Mouse (Mus musculus) gastrocnemius, adult 8-10 months (tissue): Measurements from ENCODE around the gene Dlg2. TPM values are rescaled to one million over a fixed set of nuclear protein-coding genes. Genes with fewer than 3 reads are reported as not detected.

Experiments
- DNase-seq, 2 experiments: peaks; one replicate each; pipeline ENCODE4 v3.0.0; 2022; ENCODE audit warnings: low spot score in 2 of 2
- total RNA-seq, 4 experiments: library from RNA; stranded (reverse); gene quantifications; 2 replicates each; pipeline ENCODE4 v1.2.4; 2022

Gene Dlg2
- total RNA-seq, 4 experiments from 2014 or later = 0.21 to 0.94 (median 0.48) TPM

DNA sequence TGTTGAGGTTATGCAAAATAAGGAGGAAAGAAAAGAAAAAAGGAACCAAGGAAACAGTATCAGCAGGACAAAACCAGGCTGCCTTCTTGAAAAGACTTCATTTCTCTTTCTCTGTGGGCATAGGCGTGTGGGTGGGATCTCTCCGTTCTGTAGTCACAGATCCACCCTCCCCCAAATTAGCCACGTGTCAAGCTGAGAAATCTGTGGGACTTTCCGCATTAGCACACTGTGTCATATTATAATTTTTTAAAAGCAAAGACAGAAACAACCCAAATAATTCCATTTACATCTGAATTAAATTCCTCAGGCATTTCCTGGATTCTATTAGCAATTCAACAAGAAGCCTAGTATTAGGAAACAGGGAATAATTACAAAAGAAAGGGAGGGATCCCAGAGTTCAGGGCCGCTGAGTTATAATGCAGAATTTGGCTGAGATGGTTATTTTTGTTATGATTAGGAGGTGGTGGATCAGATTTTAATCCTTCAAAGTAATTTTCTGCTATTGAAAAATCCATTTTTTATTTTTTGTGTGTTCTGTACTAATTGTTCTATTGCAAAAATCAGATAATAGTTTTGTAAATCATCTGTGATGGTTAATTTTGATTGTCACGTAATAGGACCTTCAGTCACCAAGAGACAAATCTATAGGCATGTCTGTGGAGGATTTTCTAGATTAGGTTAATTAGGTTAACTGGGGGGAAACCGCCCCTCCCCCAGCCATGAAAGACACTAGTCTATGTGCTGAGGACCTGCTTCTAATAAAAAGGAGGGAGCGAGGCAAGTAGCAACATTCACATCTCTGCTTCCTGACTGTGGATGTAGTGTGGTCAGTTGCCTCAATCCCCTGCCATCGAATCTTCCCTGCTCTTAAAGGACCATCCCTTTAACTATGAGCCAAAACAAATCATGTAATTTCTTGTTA is 63.3 kb downstream of the Dlg2 start:
- DNase-seq = no peak

DNA sequence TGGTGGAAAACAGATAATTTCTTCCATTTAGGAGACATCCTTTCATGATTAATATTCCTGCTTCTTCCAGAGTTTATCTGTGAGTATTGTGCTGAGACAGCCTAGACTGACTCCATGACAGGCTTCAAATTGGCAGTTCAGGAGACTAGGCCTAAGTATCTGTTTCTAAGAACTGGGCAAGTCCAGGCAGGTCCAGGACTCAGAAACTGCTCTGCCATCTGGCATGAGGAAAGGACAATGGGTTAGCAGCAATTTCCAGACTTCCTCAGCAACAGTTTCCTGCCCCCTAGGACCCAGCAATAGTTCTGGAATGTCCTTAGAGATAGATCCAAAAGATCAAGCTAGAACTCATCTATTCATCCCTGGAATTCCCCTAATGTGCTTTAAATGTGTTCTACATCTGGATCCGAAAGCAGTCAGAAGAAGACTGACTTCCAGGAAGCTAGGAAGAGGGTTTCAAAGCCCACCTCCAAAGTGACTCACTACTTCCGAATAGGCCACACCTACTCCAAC is 64.4 kb downstream of the Dlg2 start:
- DNase-seq = no peak

DNA sequence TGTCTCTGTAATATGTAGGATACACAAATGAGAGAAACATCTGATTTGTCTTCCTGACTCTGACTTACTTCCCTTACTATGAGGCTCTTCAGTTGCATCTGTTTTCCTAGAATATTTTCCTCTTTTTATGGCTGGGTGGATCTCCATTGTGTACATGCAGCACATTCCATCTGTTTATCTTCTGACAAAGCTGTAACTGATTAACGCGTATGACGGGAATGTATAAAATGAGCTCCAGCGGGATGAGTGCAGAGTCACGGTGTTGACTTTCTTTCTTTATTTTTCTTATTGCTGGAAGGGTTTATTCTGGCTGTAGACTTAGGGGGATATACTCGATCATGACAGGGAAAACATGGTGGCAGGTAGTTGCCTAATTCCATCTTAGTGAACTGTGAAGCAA is 76.9 kb downstream of the Dlg2 start:
- DNase-seq = no peak

DNA sequence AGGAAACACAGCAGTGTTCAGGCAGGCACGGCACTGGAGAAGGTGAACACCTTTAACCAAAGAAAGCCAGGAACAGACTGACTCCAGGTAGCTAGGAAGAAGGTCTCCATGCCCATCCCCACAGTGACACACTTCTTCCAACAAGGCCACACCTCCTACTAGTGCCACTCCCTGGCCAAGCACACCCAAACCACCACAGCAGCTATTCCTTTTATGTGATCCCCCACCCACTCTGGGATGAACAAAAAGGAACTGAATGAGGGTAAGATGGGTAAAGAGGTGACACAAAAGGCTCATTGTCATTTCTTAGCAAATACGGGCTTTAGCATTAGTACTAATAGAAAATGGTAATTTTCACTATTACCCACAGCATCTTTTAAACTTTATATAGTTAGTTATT is 77.9 kb downstream of the Dlg2 start:
- no peak for DNase-seq

DNA sequence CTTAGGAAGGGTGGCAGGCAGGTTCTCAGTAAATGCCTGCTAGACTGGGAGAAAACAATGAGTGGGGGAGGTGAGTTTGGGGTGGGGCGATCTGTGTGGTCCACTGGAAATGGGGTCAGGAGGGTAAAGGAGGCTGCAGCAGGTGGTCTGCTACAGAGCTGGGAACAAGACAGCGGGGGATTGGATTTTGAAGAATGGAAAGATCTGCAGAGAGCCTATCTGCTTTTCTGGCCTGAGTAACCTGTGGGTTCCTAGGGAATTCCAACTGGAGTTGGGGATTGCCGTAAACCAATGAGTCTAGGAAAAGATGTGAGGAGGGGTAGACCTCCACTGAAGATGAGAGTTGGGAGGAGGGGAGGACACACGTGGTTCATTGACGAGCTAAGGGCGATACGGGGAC is 92.7 kb downstream of the Dlg2 start:
- DNase-seq = no peak

DNA sequence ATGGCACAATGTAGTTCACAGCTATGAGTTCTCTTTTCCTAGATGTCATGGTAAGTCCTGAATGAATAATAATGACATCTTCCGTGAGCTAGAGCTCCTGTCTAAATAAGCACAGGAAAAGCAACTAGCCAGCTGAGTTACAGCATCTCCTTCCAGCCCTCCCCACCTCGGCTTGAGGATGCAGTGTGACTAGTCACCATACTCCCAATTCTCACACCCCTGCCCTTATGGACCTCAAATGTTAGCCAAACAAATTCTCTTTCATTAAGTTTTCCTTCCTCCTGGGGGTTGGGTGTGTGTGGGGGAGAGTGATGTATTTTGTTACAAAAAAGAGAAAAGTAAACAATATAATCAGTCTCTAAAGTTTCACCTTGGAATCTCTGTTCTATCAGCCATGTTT is 111.3 kb downstream of the Dlg2 start:
- DNase-seq = no peak

DNA sequence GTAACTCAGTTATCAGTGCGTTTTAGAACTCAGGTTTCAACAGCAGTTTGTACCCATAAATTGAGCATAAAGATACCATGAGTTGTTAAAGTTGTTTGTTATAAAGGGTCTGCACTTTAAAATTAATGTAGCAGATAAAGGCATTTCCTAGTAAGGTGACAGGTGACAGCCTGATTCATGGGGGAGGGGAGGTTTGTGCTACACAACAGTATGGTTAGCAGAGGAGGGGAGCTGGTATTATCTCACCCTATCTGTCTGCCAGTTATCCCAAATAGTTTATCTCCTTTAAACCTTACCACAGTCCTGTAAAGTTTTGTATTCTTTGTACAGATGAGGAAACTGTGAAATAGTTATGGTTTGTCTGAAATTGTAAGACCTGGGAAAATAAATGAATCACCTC is 111.8 kb downstream of the Dlg2 start:
- DNase-seq = no peak

DNA sequence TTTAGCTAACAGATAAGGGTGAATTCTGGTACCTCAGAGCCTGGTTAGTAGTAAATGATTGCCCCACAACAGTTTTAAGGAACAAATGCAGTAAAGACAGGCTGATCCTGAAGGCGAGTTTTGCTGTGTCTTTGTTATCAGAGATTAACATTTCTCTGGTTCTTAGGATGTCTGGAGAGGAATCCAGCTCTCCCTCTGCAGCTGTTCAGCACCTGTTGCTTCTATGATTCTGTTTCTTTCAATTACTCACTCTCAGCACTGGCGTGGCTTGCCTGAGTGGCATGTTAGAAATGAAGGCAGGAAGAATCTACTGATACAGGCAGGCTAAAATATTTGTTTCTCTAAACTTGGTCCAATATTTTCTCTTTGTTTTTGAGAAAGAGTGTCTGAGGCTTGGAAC is 133.3 kb downstream of the Dlg2 start:
- no peak for DNase-seq

DNA sequence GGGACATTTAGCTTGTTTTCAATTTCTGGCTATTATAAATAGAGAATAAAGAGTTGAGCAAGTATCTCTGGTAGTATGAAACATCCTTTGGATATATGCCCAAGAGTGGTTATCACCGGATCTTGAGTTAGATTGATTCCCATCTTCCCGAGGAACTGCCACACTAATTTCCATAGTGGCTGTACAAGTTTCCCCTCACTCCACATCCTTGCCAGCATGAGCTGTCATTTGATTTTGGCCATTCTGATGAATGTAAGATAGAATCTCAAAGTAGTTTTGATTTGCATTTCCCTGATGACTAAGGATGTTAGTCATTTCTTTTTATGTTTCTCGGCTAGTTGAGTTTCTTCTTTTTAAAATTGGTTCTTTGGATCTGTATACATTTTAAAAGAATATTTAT is 154.1 kb downstream of the Dlg2 start:
- DNase-seq = no peak

DNA sequence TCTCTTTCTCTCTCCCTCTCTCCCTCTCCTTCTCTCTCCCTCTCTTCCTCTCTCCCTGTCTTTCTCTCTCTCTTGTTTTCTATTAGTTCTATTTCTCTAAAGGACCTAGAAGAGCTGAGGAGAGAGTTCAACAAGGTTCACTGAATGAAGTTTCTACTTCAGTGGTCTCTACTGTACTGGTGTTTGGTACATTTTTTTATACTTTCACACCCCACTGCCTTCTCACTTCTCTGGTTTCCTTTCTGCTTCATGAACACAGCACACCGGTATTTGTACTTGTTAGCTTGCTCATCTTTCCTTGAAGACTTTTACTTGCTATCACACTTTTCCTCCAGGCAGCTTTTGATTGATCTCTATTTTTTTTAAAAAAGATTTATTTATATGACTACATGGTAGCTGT is 173.0 kb downstream of the Dlg2 start:
- DNase-seq = no peak

DNA sequence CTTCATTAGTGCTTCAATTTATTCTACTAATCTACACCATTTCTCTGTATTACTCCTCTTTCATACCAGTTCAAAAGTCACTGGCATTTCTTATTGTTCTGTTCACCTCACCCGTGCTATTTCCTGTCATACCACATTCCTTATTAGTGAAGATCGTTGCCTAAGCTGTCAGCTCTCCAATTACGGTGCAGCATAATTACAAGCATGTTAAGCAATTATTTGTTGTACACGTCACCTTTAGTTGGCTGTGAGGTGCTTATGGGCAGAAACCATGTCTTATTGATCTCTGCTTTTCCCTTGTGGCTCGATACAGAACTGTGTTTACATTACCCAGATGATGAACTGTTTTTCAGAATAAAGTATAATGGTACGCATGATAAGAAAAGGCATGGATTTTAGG is 174.7 kb downstream of the Dlg2 start:
- no peak for DNase-seq

DNA sequence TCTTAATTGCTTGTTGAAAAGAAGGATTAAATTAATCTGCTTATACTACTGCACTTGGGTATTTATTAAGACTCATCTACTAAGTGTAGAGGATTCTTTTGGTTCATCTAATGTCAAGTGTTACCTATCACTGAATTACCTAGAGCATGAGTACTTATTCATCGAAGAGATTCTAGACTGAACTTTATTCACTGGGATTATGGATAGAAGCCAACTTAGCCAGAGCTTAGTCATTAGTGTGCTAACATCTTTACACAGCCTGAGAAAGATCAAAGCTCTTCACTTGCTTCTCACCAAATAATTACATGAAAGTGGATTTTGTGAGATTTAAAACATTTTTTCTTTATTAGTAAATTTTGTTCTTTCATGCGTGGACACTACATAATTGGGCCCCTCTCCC is 175.1 kb downstream of the Dlg2 start:
- DNase-seq = no peak

DNA sequence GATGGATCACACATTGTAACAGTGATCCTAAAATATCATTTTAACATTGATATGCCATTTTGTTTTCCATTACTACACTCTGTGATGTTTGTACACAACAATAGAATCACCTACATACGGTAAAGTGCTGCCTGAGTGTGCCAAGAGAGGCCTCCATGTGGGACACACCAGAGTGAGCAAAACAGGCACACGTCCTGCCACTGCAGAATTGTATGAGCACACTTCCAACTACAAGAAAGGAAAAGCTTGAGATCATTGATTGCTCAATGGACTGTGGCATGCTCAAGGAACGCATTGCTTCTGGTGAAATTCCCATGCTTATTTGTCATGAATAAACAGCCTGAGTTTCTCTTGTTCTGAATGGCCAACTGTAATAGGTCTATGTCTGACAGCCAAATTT is 182.1 kb downstream of the Dlg2 start:
- no peak for DNase-seq

DNA sequence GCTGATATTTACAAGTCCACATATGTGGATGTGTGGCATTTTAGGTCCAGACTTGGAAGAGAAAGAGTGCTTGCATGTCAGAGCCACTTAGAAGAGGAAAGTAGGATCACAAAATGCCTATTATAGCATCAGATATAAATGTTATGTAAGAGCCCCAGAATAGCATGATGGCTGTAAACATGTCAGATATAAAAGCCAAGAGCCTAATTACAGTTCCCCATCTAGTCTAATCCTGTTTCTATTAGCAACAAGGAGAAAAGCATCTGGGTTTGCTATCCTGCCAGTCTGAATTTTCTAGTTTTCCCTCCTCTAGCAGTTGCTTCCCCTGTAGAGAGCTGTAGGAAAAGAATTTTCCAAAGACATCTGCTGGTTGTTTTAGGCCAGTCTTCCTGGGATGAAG is 217.6 kb downstream of the Dlg2 start:
- no peak for DNase-seq

DNA sequence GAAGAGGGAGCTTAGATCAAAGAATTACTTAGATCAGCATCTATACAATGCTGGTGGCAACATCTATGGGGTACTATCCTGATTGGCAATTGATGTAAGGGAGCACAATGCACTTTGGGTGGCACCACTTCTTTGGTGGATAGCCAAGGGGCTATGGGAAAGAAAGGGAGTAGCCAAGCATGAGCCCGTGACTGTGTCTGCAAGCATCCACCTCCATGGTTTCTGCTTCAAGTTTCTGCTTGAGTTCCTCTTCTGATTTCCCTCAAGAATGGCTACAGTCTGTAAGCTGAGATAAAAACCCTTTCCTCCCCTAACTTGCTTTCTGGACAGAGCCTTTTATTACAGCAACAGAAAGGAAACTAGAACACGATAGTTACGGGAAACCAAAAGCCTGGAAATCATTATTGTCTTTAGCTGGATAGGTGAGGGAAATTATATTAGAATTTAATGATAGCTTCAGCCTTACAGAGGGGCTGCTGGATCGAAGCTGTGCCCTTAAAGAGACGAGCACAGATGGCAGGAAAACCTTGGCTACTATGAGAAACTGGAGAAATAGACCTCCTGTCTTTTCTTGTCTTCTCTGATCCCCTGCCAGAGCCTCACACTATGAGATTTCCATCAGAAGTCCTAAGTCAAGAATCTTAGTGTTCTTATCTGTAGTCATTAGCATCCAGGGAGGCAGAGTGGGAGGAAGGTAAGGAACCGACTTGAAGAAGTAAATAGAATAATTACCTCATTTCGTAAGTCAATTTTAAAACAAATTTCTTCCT is 219.9 kb downstream of the Dlg2 start:
- DNase-seq = no peak

DNA sequence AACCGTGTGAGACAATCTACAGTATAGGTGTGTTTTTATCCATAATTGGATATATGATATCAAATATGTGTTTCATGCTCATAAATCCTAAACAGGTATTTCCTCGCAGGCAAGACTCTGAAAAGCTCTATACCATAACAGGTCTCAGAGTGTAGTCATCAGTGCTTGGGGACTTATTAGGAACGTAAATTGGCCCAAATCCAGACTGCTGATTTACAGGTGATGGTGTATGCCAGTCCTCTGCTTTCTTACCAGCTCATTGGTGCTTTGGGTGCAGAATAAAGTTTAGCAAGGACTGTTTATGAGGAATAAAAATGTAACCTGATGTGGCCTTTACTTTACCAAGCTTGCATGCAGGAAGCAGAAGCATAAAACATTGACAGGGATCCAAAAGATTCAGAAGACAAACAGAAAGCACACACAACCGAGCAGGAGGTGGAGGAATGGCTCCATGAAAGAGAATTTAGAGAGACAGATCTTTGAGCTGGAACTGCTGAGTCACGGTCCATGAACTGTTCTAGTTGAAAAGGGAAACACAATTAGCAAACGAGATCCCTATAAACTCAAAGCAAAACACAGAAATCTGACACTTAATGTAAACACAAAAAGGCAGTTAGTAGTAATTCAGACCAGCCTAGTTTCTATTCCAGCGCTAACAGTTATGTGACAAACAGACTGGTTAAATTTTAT is 226.8 kb downstream of the Dlg2 start:
- no peak for DNase-seq

DNA sequence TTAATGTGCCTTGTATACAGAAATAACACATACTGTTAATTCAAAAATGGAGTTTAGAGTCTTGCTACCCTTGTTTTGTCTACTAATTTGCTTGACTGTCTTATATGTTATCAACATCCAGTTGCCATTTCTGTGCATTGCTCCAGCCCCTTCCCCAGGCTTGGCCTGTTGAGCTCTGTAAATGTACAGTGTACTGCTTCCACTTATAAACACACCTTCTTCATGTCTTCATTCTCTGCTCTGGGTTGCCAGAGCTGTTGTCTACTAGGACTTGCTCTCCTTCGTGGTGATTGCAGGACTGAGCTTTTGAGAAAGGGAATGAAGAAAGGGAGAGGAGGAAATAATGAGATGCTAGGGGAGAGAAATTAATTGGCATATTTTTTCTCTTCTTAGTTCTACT is 227.5 kb downstream of the Dlg2 start:
- no peak for DNase-seq

DNA sequence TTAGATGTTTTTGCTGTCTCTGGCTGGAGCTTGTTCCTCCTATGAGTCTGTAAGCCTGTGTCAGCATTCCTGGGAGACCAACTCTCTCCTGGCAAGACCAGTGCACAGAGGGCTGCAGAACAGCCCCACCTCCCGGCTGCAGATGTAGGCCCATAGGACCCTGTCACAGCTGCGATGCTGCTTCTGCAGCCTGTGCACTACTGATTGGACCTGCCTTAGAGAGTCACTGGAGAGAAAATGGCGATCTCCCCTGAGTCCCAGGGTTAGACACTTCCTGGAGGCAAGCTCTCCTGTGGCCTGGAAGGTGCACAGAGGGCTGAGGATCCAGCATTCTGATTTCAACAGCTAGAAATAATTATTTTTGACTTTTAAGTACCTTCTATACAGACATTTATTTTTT is 257.6 kb downstream of the Dlg2 start:
- DNase-seq = no peak

DNA sequence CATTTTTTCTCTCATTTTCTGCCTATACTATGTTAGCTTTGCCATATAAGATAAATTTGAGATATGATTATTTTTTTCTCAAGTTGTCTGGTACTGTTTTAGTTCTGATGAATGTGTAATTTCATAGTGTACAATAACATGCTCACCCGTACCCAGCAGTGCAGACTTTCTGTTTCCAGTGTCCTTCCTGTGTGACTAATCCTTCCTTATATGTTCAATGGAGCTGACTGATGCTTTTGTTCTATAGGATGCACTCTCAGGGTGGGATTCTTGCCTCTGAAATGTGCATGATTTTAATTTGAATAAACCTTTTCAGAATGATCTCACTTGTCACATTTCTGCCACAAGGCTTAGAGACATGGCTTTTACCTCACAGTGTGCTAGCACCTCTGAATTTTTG is 259.9 kb downstream of the Dlg2 start:
- no peak for DNase-seq

DNA sequence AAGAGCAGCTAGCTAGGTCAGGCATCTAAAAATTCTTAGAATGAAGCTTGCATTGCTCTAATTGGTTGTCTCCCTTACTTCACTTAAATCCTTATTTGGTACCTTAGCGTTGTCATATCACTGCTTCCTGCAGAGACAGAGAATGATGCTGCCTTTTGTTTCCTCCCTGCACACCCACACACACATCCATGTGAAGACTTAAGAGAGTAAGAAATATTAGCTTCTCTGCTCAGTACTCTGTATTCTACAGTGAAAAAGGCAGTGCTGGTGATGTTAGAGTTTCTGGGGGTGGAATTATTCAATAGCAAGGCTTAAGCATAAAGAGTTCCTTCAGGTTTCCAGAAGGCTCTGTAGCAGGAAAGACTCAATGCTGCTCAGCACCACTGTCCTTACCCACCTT is 272.2 kb downstream of the Dlg2 start:
- no peak for DNase-seq

DNA sequence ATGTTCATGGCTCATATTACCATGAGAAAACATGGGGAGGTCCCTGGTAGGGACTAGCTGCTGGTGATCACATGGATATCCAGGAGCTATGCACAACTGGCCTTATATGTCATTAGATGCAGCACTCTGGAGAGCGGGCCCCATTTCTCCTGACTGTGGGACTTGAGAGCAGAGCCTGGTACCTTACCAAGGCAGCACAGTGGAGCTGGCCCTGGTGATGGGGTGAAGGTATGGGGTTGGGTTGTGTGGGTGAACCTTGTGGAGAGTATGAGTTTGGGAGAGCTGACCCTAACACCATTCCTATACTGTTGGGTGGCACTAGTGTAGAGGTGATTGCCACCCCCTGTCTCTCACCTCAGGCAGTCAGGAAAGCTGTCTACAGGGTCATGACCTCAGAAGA is 311.5 kb downstream of the Dlg2 start:
- no peak for DNase-seq

DNA sequence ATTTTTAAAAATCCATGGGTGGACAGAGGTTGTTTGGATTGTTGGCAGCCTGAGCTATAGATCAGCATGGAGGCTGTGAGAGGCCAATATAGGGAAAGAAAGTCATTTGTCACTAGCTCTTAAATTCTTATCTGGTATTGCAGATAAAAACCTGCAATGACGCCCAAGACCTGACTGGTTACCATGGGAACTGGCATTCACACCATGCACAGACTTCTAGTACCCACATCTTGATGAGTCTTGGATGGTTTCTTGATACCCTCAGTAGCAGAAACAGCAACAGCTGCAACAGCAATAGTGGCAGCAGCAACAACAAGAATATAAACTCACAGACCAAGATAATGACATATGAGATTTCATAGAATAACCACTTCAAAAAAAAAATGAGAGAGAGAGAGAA is 315.1 kb downstream of the Dlg2 start:
- no peak for DNase-seq
